Mouse (Mus musculus) adrenal gland, adult 10 weeks (tissue): Measurements from ENCODE around the gene Clnk. TPM values are rescaled to one million over a fixed set of nuclear protein-coding genes. Genes with fewer than 3 reads are reported as not detected.

Experiments used
- polyA plus RNA-seq: library from polyadenylated mRNA; stranded (reverse); fragments of 350-450 nt; fragmentation: Illumina TruSeq; extraction: RNeasy Lipid Tissue Mini Kit (QIAGEN cat#74804); gene quantifications from one replicate; pipeline ENCODE4 v1.2.3, GENCODE M21; 2014; ENCODE audit warnings: low read depth, low replicate concordance

Gene Clnk
- not detected for polyA plus RNA-seq

GRCm38 (mm10) chr5:38876622-38877021 lies at the start of gene Clnk:
Clnk (minus strand) TSS chr5:38876812.

GRCm38 (mm10) chr5:38684164-38684911 lies 192.3 kb downstream of the Clnk start, which contains the start of gene Zfp518b:
Zfp518b (minus strand) TSS chr5:38684826.

Other genes starting within 250 kb of the Clnk start
- 4.1 TPM for gene Zfp518b, start 192.0 kb downstream of the Clnk start, polyA plus RNA-seq